Mouse (Mus musculus) small intestine, adult 10 weeks (tissue): Measurements from ENCODE around the gene Afp. TPM values are rescaled to one million over a fixed set of nuclear protein-coding genes. Genes with fewer than 3 reads are reported as not detected.

Experiments
- polyA plus RNA-seq: library from polyadenylated mRNA; stranded (reverse); fragments of 350-450 nt; fragmentation: Illumina TruSeq; extraction: RNeasy Lipid Tissue Mini Kit (QIAGEN cat#74804); gene quantifications from one replicate; pipeline ENCODE4 v1.2.3, GENCODE M21; 2014; ENCODE audit warnings: low replicate concordance

Afp gene
- polyA plus RNA-seq, result 35.0 TPM

DNA sequence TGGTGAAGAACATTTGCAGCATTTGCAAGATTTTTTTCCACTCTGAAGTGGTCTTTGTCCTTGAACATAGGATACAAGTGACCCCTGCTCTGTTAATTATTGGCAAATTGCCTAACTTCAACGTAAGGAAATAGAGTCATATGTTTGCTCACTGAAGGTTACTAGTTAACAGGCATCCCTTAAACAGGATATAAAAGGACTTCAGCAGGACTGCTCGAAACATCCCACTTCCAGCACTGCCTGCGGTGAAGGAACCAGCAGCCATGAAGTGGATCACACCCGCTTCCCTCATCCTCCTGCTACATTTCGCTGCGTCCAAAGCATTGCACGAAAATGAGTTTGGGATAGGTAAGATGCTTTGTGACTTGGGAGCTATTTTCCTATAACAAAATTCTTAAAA lies at the start of gene Afp:
Gene Afp, plus strand, starts transcription at position 220 of the 400 bp plus-strand sequence.

DNA sequence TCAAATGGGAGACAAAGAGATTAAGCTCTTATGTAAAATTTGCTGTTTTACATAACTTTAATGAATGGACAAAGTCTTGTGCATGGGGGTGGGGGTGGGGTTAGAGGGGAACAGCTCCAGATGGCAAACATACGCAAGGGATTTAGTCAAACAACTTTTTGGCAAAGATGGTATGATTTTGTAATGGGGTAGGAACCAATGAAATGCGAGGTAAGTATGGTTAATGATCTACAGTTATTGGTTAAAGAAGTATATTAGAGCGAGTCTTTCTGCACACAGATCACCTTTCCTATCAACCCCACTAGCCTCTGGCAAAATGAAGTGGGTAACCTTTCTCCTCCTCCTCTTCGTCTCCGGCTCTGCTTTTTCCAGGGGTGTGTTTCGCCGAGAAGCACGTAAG lies 29.9 kb upstream of the Afp start, which contains the start of gene Alb:
Gene Alb, plus strand, starts transcription at position 279 of the 400 bp plus-strand sequence.

DNA sequence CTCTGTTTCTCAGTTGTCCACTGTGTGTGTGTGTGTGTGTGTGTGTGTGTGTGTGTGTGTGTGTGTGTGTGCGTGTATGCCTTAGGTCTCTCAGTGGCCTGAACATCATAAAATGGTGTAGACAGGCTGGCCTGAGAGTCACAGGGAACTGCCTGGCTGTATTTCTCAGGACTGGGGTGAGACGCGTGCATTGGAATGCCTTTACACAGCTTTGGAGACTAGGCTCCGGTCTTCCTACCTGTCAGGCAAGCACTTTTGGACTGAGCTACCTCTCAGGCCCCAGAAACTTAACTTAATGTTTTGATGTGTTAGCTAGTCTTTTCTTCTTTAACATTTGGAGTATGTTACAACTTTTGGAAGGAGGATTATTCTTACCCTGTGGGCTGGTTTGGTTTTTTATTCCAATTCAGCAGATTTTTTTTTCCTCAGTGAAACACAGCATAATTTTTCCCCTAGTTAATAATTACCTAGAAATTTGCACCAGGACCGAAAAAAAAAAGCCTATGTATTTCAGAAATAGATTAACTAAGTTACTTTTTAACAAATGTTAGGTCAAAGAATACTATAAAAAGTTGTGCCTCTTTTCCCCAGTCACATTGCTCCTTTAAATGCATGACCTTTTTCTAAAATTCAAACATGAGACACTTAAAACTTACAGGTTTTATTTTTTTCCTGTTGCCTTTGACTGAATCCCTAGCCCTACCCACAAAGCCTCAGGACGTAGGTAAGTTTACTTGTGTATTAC lies 28.0 kb downstream of the Afp start, which contains the start of gene Afm:
Gene Afm, plus strand, starts transcription at position 577 of the 745 bp plus-strand sequence.

Other genes starting within 250 kb of the Afp start
- 156 TPM for gene Ankrd17, start 124.2 kb upstream of the Afp start, polyA plus RNA-seq
- gene Gm9958, start 123.5 kb upstream of the Afp start, polyA plus RNA-seq, result 8.4 TPM
- 2.9 TPM for gene Alb, start 29.8 kb upstream of the Afp start, polyA plus RNA-seq
- gene Afm, start 28.2 kb downstream of the Afp start, polyA plus RNA-seq, result 1.0 TPM
- not detected for gene 5830473C10Rik, start 70.4 kb downstream of the Afp start, polyA plus RNA-seq
- 53.5 TPM for gene Rassf6, start 149.9 kb downstream of the Afp start, polyA plus RNA-seq